Mouse (Mus musculus): Measurements from ENCODE around the gene Apoh. TPM values are rescaled to one million over a fixed set of nuclear protein-coding genes. Genes with fewer than 3 reads are reported as not detected.

Gene Apoh
- polyA plus RNA-seq, 1 experiment from 2014 or later = 0.47 TPM

GRCm38 (mm10) chr11:108377680-108378362 is 34.7 kb downstream of the Apoh start:
- Histone ChIP-seq H3K4me3 (replicated peaks; ENCODE audit: low read depth, low read length) (no peak overlapping the region), H3K27me3 (ENCODE audit: control insufficient read depth, insufficient read depth, low read length) (no peaks in the 10 kb centered on the region), H3K4me2 (ENCODE audit: low read length) (no peak overlapping the region), H3K27ac (replicated peaks; ENCODE audit: low read depth, low read length) (no peak overlapping the region), H3K36me3 (ENCODE audit: control insufficient read depth, insufficient read depth, low read length) (no peaks in the 10 kb centered on the region), H3K9me3 (ENCODE audit: control insufficient read depth, low read length) (no peaks in the 10 kb centered on the region), H3K4me1 (ENCODE audit: control insufficient read depth, insufficient read depth, low read length) (no peaks in the 10 kb centered on the region), H3K9ac (replicated peaks; ENCODE audit: low read length) (no peak overlapping the region)
- ATAC-seq (ENCODE audit: low FRiP score, low TSS enrichment) (no peak), DNase-seq (peak; percentile 93)
- 33% methylated on average over 19 of the region's 19 CpGs for WGBS

DNA sequence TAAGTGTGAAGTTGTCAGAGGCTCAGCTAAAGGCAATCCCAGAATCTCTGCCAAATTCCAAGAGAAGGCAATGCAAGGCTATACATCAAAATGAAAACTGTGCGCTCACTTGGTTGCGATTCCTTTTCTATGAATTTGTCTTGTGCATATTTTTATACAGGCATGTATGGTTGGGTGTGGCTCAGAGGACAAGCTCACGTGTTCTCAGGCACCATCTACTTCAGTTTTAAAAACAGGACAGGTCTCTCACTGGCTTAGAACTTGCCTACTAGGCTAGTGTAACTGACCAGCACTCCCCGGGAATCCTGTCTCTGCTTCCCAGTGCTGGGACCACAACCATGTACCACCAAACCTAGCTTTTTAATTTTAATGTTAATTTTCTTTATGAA is 35.2 kb downstream of the Apoh start:
- Histone ChIP-seq H3K27ac (replicated peaks; ENCODE audit: low read depth, low read length) (no peak overlapping the region), H3K9ac (replicated peaks; ENCODE audit: low read length) (no peak overlapping the region), H3K4me2 (ENCODE audit: low read length) (no peak overlapping the region), H3K9me3 (ENCODE audit: control insufficient read depth, low read length) (no peaks in the 10 kb centered on the region), H3K27me3 (ENCODE audit: control insufficient read depth, insufficient read depth, low read length) (no peaks in the 10 kb centered on the region), H3K36me3 (ENCODE audit: control insufficient read depth, insufficient read depth, low read length) (no peaks in the 10 kb centered on the region), H3K4me3 (replicated peaks; ENCODE audit: low read depth, low read length) (no peak overlapping the region), H3K4me1 (ENCODE audit: control insufficient read depth, insufficient read depth, low read length) (no peaks in the 10 kb centered on the region)
- DNase-seq (no peak), ATAC-seq (ENCODE audit: low FRiP score, low TSS enrichment) (no peak)
- WGBS = 81% methylated on average over 4 of the region's 4 CpGs

GRCm38 (mm10) chr11:108382664-108383063 is 39.5 kb downstream of the Apoh start:
- H3K9ac ChIP-seq (replicated peaks; ENCODE audit: low read length) = no peak overlapping the region
- no peaks in the 10 kb centered on the region for H3K36me3 ChIP-seq (ENCODE audit: control insufficient read depth, insufficient read depth, low read length)
- 87% methylated on average over 3 of the region's 3 CpGs for WGBS
- DNase-seq (no peak), ATAC-seq (ENCODE audit: low FRiP score, low TSS enrichment) (no peak)
- H3K4me1 ChIP-seq (ENCODE audit: control insufficient read depth, insufficient read depth, low read length) = peaks cover 5% of the 10 kb centered on the region
- H3K4me2 ChIP-seq (ENCODE audit: low read length) = no peak overlapping the region
- H3K4me3 ChIP-seq (replicated peaks; ENCODE audit: low read depth, low read length) = no peak overlapping the region
- no peaks in the 10 kb centered on the region for H3K27me3 ChIP-seq (ENCODE audit: control insufficient read depth, insufficient read depth, low read length)
- no peaks in the 10 kb centered on the region for H3K9me3 ChIP-seq (ENCODE audit: control insufficient read depth, low read length)
- H3K27ac ChIP-seq (replicated peaks; ENCODE audit: low read depth, low read length) = no peak overlapping the region

DNA sequence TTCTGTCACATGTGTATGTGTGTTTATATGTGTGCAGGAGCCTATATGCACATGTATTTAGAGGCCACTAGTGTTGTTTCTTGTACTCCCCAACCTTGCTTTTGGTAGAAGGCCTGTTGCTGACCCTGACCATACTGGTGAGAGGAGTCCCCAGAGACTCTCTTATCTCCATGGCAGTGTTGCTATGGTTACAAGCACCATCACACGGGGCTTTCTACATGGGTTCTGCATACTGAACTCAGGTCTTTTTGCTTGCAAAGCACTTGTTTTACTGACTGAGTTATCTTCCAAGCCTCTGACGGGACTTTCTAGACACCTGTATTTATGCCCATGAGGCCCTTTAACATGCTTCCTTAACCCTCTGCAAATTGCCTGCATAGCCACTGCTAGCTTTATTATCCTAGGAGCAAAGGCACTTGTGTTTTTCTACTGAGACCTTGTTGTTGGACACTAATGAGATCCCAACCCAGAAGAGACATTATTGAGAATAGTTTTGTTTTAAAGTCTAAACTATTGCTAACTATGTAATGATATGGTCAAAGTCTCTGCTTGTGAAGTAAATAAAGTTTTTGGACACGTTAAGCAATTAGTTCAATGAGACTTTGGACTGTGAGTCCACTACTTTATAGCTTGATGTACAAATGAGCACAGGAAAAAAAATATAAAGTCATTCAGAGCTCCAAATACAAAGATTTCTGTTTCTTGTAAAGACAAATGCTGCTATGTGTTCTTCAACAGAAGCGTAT is 41.9 kb downstream of the Apoh start:
- Histone ChIP-seq H3K36me3 (ENCODE audit: control insufficient read depth, insufficient read depth, low read length) (no peaks in the 10 kb centered on the region), H3K4me2 (ENCODE audit: low read length) (no peak overlapping the region), H3K9me3 (ENCODE audit: control insufficient read depth, low read length) (no peaks in the 10 kb centered on the region), H3K27ac (replicated peaks; ENCODE audit: low read depth, low read length) (no peak overlapping the region), H3K4me3 (replicated peaks; ENCODE audit: low read depth, low read length) (no peak overlapping the region), H3K27me3 (ENCODE audit: control insufficient read depth, insufficient read depth, low read length) (no peaks in the 10 kb centered on the region), H3K9ac (replicated peaks; ENCODE audit: low read length) (no peak overlapping the region), H3K4me1 (ENCODE audit: control insufficient read depth, insufficient read depth, low read length) (peaks cover 5% of the 10 kb centered on the region)
- ATAC-seq (ENCODE audit: low FRiP score, low TSS enrichment) = no peak
- 52% methylated on average over 4 of the region's 4 CpGs for WGBS
- DNase-seq = peak; percentile 66

GRCm38 (mm10) chr11:108385666-108386024 is 42.5 kb downstream of the Apoh start:
- Histone ChIP-seq H3K4me1 (ENCODE audit: control insufficient read depth, insufficient read depth, low read length) (peaks cover 5% of the 10 kb centered on the region), H3K27ac (replicated peaks; ENCODE audit: low read depth, low read length) (no peak overlapping the region), H3K36me3 (ENCODE audit: control insufficient read depth, insufficient read depth, low read length) (no peaks in the 10 kb centered on the region), H3K9ac (replicated peaks; ENCODE audit: low read length) (no peak overlapping the region), H3K4me2 (ENCODE audit: low read length) (no peak overlapping the region), H3K4me3 (replicated peaks; ENCODE audit: low read depth, low read length) (no peak overlapping the region), H3K27me3 (ENCODE audit: control insufficient read depth, insufficient read depth, low read length) (no peaks in the 10 kb centered on the region), H3K9me3 (ENCODE audit: control insufficient read depth, low read length) (no peaks in the 10 kb centered on the region)
- 92% methylated on average over 1 of the region's 1 CpGs for WGBS
- DNase-seq (no peak), ATAC-seq (ENCODE audit: low FRiP score, low TSS enrichment) (no peak)

DNA sequence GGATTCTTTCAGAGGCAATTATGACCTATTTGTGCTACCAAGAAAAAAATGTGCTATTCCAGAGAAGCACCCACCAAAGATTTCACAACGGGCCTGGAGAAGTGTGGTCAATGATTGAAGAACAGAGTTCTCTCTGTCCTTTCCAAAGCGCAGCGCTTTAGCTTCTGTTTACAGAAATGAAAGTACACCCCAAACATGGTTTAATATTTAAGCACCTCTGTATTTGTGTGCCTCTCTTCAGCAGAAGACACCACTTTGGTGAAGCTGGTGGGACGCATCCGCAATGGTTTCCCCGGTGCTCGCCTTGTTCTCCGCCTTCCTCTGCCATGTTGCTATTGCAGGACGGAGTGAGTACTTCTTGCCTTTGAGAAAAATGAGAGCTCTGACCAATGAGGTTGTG is 51.9 kb downstream of the Apoh start:
- Histone ChIP-seq H3K9ac (replicated peaks; ENCODE audit: low read length) (no peak overlapping the region), H3K36me3 (ENCODE audit: control insufficient read depth, insufficient read depth, low read length) (no peaks in the 10 kb centered on the region), H3K9me3 (ENCODE audit: control insufficient read depth, low read length) (no peaks in the 10 kb centered on the region), H3K4me1 (ENCODE audit: control insufficient read depth, insufficient read depth, low read length) (no peaks in the 10 kb centered on the region), H3K27ac (replicated peaks; ENCODE audit: low read depth, low read length) (no peak overlapping the region), H3K27me3 (ENCODE audit: control insufficient read depth, insufficient read depth, low read length) (no peaks in the 10 kb centered on the region), H3K4me3 (replicated peaks; ENCODE audit: low read depth, low read length) (no peak overlapping the region), H3K4me2 (ENCODE audit: low read length) (no peak overlapping the region)
- ATAC-seq (ENCODE audit: low FRiP score, low TSS enrichment) (no peak), DNase-seq (no peak)
- 96% methylated on average over 9 of the region's 9 CpGs for WGBS

GRCm38 (mm10) chr11:108396076-108396829 is 53.1 kb downstream of the Apoh start:
- H3K9ac ChIP-seq (replicated peaks; ENCODE audit: low read length) = no peak overlapping the region
- no peak overlapping the region for H3K4me2 ChIP-seq (ENCODE audit: low read length)
- H3K36me3 ChIP-seq (ENCODE audit: control insufficient read depth, insufficient read depth, low read length) = no peaks in the 10 kb centered on the region
- H3K9me3 ChIP-seq (ENCODE audit: control insufficient read depth, low read length) = no peaks in the 10 kb centered on the region
- ATAC-seq (ENCODE audit: low FRiP score, low TSS enrichment) = no peak
- no peaks in the 10 kb centered on the region for H3K27me3 ChIP-seq (ENCODE audit: control insufficient read depth, insufficient read depth, low read length)
- no peak overlapping the region for H3K4me3 ChIP-seq (replicated peaks; ENCODE audit: low read depth, low read length)
- no peak for DNase-seq
- 90% methylated on average over 7 of the region's 7 CpGs for WGBS
- no peaks in the 10 kb centered on the region for H3K4me1 ChIP-seq (ENCODE audit: control insufficient read depth, insufficient read depth, low read length)
- H3K27ac ChIP-seq (replicated peaks; ENCODE audit: low read depth, low read length) = no peak overlapping the region

- DNase-seq (peak; percentile 41), ATAC-seq (ENCODE audit: low FRiP score, low TSS enrichment) (peak; percentile 58; the same call in 1 of the 2 replicates)
- no peaks in the 10 kb centered on the region for H3K9me3 ChIP-seq (ENCODE audit: control insufficient read depth, low read length)
These were observed 66.9 kb downstream of the Apoh start for GRCm38 (mm10) chr11:108409876-108410644.

More at GRCm38 (mm10) chr11:108409876-108410644, 66.9 kb downstream of the Apoh start:
- no peak overlapping the region for H3K4me3 ChIP-seq (replicated peaks; ENCODE audit: low read depth, low read length)
- no peaks in the 10 kb centered on the region for H3K4me1 ChIP-seq (ENCODE audit: control insufficient read depth, insufficient read depth, low read length)
- WGBS = 35% methylated on average over 7 of the region's 9 CpGs
- no peak overlapping the region for H3K27ac ChIP-seq (replicated peaks; ENCODE audit: low read depth, low read length)
- H3K36me3 ChIP-seq (ENCODE audit: control insufficient read depth, insufficient read depth, low read length) = no peaks in the 10 kb centered on the region
- H3K4me2 ChIP-seq (ENCODE audit: low read length) = no peak overlapping the region
- H3K9ac ChIP-seq (replicated peaks; ENCODE audit: low read length) = no peak overlapping the region
- no peaks in the 10 kb centered on the region for H3K27me3 ChIP-seq (ENCODE audit: control insufficient read depth, insufficient read depth, low read length)

All from midbrain, embryonic 14.5 days (tissue).